Mouse (Mus musculus): ENCODE measurements around the gene Tob1.

Gene Tob1

GRCm38 (mm10) chr11:94229207-94229960, 18.1 kb downstream of the Tob1 start:
- DNase-seq (ENCODE audit: low read depth, low spot score), result no peak

GRCm38 (mm10) chr11:94230244-94230643, 19.0 kb downstream of the Tob1 start:
- DNase-seq (ENCODE audit: low read depth, low spot score), result no peak

DNA sequence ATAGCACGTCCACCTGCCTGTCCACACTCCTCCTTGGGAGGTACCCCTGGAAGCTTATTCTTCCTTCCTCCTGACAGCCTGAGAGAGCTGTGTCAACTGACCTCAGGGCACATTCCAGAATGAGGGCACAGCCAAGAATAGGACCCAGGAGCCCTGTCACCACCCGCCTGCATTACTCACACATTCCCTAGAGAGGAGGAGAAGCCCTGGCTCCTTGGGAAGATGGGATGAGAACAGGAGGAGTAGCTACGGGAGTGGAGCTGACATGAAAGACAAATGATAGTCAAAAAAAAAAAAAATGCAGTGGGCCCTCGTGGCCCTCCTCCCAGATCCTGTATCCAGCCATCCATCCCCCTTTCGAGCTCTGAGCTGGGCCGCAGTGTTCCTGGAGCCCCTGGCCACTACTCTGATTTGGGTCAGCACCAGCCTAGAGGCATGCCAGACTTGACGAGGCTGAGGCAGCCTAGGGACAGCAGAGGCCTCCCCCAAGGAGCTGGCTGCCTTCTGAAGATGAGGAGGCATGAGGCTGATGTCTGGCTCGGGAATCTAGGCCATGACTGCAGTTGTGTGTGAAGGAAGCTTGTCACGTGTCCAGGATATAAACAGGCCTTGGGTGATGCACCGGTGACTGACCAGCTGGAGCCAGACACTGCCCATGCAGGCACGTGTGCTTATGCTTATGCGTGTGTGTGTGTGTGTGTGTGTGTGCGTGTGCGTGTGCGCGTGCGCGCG, 20.7 kb downstream of the Tob1 start:
- DNase-seq (ENCODE audit: low read depth, low spot score), result no peak

GRCm38 (mm10) chr11:94233405-94233804, 22.2 kb downstream of the Tob1 start:
- DNase-seq (ENCODE audit: low read depth, low spot score), result no peak

DNA sequence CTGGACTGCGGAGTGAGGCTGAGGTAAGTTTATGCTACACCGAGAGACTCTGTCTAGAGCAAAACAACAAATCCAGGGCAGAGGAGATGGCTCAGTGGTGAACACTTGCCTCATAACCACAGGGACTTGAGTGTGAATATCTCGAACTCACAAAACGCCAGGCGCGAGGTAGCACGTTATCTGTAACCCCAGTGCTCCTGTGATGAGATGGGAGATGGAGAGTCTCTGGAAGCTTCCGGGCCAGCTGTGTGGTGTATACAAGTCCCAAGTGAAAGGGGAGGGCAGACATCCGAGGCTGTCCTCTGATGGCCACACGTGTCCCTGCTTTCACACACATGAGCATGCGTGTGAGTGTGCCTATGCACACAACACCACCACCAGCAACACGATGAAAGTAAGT, 23.1 kb downstream of the Tob1 start:
- DNase-seq (ENCODE audit: low read depth, low spot score), result no peak

GRCm38 (mm10) chr11:94234857-94235256, 23.6 kb downstream of the Tob1 start:
- DNase-seq (ENCODE audit: low read depth, low spot score), result no peak

- peak; percentile 86 for DNase-seq (ENCODE audit: low read depth, low spot score)
Observed at GRCm38 (mm10) chr11:94236074-94236473, 24.8 kb downstream of the Tob1 start.

GRCm38 (mm10) chr11:94238786-94239185, 27.5 kb downstream of the Tob1 start:
- DNase-seq (ENCODE audit: low read depth, low spot score), result no peak

GRCm38 (mm10) chr11:94239706-94240105, 28.5 kb downstream of the Tob1 start:
- DNase-seq (ENCODE audit: low read depth, low spot score), result no peak

GRCm38 (mm10) chr11:94242760-94243421, 31.6 kb downstream of the Tob1 start:
- DNase-seq (ENCODE audit: low read depth, low spot score), result peak; percentile 23

- peak; percentile 38 for DNase-seq (ENCODE audit: low read depth, low spot score)
Observed at GRCm38 (mm10) chr11:94243422-94244180, 32.3 kb downstream of the Tob1 start.

GRCm38 (mm10) chr11:94244385-94244784, 33.1 kb downstream of the Tob1 start:
- DNase-seq (ENCODE audit: low read depth, low spot score), result no peak

GRCm38 (mm10) chr11:94245955-94246788, 34.9 kb downstream of the Tob1 start, which contains the start of gene Wfikkn2:
Wfikkn2 (minus strand) TSS chr11:94246005.
- no peak for DNase-seq (ENCODE audit: low read depth, low spot score)

DNA sequence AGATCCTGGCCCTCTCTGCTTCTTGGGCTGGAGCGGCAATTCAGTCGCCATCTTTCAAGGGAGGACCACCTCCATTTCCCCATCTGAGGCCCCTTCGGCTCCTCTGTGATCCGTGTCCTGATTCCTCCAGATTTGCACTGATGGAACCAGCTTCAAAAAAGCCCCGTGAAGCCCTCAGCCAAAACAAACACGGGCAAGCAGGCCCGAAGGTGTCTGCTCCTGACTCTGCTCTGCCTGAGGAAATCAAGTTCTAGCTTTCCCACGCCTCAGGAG, 35.5 kb downstream of the Tob1 start:
- no peak for DNase-seq (ENCODE audit: low read depth, low spot score)

DNA sequence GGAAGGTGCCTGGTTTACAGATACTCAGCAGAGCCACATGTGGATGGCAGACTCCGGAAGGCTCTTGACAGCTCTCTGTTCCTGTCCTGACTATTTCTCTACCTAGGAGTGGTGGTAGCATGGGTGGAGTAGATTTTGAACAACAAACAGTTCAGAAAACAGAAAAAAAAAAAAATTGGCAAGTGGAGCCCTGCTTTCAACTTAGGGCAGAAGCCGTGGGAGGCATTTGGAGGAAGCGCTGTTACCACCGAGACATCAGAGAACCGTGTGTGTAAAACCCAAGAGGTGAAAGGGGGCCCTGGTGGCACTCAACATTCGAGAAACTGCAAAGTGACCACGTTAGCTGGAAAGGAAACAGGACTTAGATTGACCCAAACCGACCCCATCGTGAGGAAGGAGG, 41.9 kb downstream of the Tob1 start:
- DNase-seq (ENCODE audit: low read depth, low spot score), result no peak

- no peak for DNase-seq (ENCODE audit: low read depth, low spot score)
Observed at GRCm38 (mm10) chr11:94253691-94254090, 42.4 kb downstream of the Tob1 start.

DNA sequence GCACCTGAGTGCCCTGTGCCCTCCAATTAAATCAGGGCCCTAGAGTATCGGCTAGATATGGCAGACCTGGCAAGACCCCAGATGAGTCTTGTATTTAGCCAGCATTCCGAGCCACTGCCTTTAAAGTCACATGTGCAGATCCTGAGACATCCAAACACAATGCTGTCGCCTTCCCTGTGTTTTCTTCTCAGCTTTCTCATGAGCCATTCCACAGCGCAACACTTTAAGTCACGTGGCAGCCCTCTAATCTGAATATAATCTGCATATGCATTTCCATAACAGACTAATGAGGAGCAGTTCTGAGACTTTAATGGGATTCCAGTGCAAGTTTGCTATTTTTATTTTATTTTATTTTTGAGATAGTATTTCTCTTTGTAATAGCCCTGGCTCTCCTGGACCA, 44.5 kb downstream of the Tob1 start:
- DNase-seq (ENCODE audit: low read depth, low spot score), result no peak

GRCm38 (mm10) chr11:94257987-94258386, 46.7 kb downstream of the Tob1 start:
- DNase-seq (ENCODE audit: low read depth, low spot score), result no peak

- DNase-seq (ENCODE audit: low read depth, low spot score), result no peak
Observed at GRCm38 (mm10) chr11:94259814-94260213, 48.6 kb downstream of the Tob1 start.

- DNase-seq (ENCODE audit: low read depth, low spot score), result no peak
Observed at GRCm38 (mm10) chr11:94261585-94262370, 50.5 kb downstream of the Tob1 start.

All from ES-CJ7 (cell line).